Mouse (Mus musculus): Measurements from ENCODE around the gene Lgmn. TPM values are rescaled to one million over a fixed set of nuclear protein-coding genes. Genes with fewer than 3 reads are reported as not detected.

The Lgmn gene
- polyA plus RNA-seq, 1 experiment, result 40.6 TPM

GRCm38 (mm10) chr12:102395998-102396991, 43.3 kb downstream of the Lgmn start:
- no peak overlapping the region for H3K4me3 ChIP-seq (replicated peaks)
- peaks cover 94% of the 10 kb centered on the region for H3K36me3 ChIP-seq (replicated peaks; ENCODE audit: low read length)
- H3K9me3 ChIP-seq, result no peaks in the 10 kb centered on the region; the same call in 1 of the 2 replicates
- H3K4me1 ChIP-seq, result peaks cover 56% of the 10 kb centered on the region
- TF ChIP-seq FLI1 (IDR thresholded peaks at IDR 0.05; ENCODE audit: low read length), result no peak
- TF ChIP-seq GATA1 (IDR thresholded peaks at IDR 0.05; ENCODE audit: borderline replicate concordance, low read length), result no peak
- peaks cover 4% of the 10 kb centered on the region for H3K27me3 ChIP-seq (replicated peaks)

GRCm38 (mm10) chr12:102395537-102395936, 44.1 kb downstream of the Lgmn start:
- peaks cover 56% of the 10 kb centered on the region for H3K4me1 ChIP-seq
- H3K9me3 ChIP-seq, result no peaks in the 10 kb centered on the region
- TF ChIP-seq FLI1 (IDR thresholded peaks at IDR 0.05; ENCODE audit: low read length) (no peak), GATA1 (IDR thresholded peaks at IDR 0.05; ENCODE audit: borderline replicate concordance, low read length) (no peak)
- peaks cover 2% of the 10 kb centered on the region for H3K27me3 ChIP-seq (replicated peaks)
- H3K4me3 ChIP-seq (replicated peaks), result no peak overlapping the region
- peaks cover 94% of the 10 kb centered on the region for H3K36me3 ChIP-seq (replicated peaks; ENCODE audit: low read length)

- Histone ChIP-seq H3K27me3 (replicated peaks) (no peaks in the 10 kb centered on the region), H3K9me3 (no peaks in the 10 kb centered on the region), H3K36me3 (replicated peaks; ENCODE audit: low read length) (peaks cover 97% of the 10 kb centered on the region), H3K4me1 (peaks cover 62% of the 10 kb centered on the region), H3K4me3 (replicated peaks) (no peak overlapping the region)
- no peak for TF ChIP-seq FLI1 (IDR thresholded peaks at IDR 0.05; ENCODE audit: low read length)
- no peak for TF ChIP-seq GATA1 (IDR thresholded peaks at IDR 0.05; ENCODE audit: borderline replicate concordance, low read length)
These were observed 45.1 kb downstream of the Lgmn start for GRCm38 (mm10) chr12:102394496-102394895.

GRCm38 (mm10) chr12:102391982-102392381, 47.6 kb downstream of the Lgmn start:
- Histone ChIP-seq H3K27me3 (replicated peaks) (no peaks in the 10 kb centered on the region), H3K4me3 (replicated peaks) (no peak overlapping the region), H3K4me1 (peaks cover 50% of the 10 kb centered on the region), H3K36me3 (replicated peaks; ENCODE audit: low read length) (peaks cover 96% of the 10 kb centered on the region), H3K9me3 (no peaks in the 10 kb centered on the region)
- TF ChIP-seq GATA1 (IDR thresholded peaks at IDR 0.05; ENCODE audit: borderline replicate concordance, low read length) (no peak), FLI1 (IDR thresholded peaks at IDR 0.05; ENCODE audit: low read length) (no peak)

GRCm38 (mm10) chr12:102391109-102391508, 48.5 kb downstream of the Lgmn start:
- H3K9me3 ChIP-seq, result no peaks in the 10 kb centered on the region
- no peaks in the 10 kb centered on the region for H3K27me3 ChIP-seq (replicated peaks)
- H3K4me1 ChIP-seq, result peaks cover 46% of the 10 kb centered on the region
- H3K4me3 ChIP-seq (replicated peaks), result no peak overlapping the region
- peaks cover 95% of the 10 kb centered on the region for H3K36me3 ChIP-seq (replicated peaks; ENCODE audit: low read length)
- no peak for TF ChIP-seq GATA1 (IDR thresholded peaks at IDR 0.05; ENCODE audit: borderline replicate concordance, low read length)
- no peak for TF ChIP-seq FLI1 (IDR thresholded peaks at IDR 0.05; ENCODE audit: low read length)

GRCm38 (mm10) chr12:102390042-102390441, 49.6 kb downstream of the Lgmn start:
- Histone ChIP-seq H3K4me3 (replicated peaks) (no peak overlapping the region), H3K4me1 (peaks cover 36% of the 10 kb centered on the region), H3K36me3 (replicated peaks; ENCODE audit: low read length) (peaks cover 95% of the 10 kb centered on the region), H3K9me3 (no peaks in the 10 kb centered on the region), H3K27me3 (replicated peaks) (no peaks in the 10 kb centered on the region)
- no peak for TF ChIP-seq GATA1 (IDR thresholded peaks at IDR 0.05; ENCODE audit: borderline replicate concordance, low read length)
- TF ChIP-seq FLI1 (IDR thresholded peaks at IDR 0.05; ENCODE audit: low read length), result no peak

- Histone ChIP-seq H3K36me3 (replicated peaks; ENCODE audit: low read length) (peaks cover 98% of the 10 kb centered on the region), H3K4me1 (peaks cover 22% of the 10 kb centered on the region), H3K4me3 (replicated peaks) (no peak overlapping the region), H3K9me3 (no peaks in the 10 kb centered on the region), H3K27me3 (replicated peaks) (no peaks in the 10 kb centered on the region)
- TF ChIP-seq FLI1 (IDR thresholded peaks at IDR 0.05; ENCODE audit: low read length) (no peak), GATA1 (IDR thresholded peaks at IDR 0.05; ENCODE audit: borderline replicate concordance, low read length) (no peak)
These were observed 52.2 kb downstream of the Lgmn start for GRCm38 (mm10) chr12:102387219-102387917.

GRCm38 (mm10) chr12:102384819-102385218, 54.8 kb downstream of the Lgmn start:
- H3K9me3 ChIP-seq, result no peaks in the 10 kb centered on the region
- no peaks in the 10 kb centered on the region for H3K27me3 ChIP-seq (replicated peaks)
- TF ChIP-seq GATA1 (IDR thresholded peaks at IDR 0.05; ENCODE audit: borderline replicate concordance, low read length) (no peak), FLI1 (IDR thresholded peaks at IDR 0.05; ENCODE audit: low read length) (no peak)
- H3K4me3 ChIP-seq (replicated peaks), result no peak overlapping the region
- peaks cover 30% of the 10 kb centered on the region for H3K4me1 ChIP-seq
- H3K36me3 ChIP-seq (replicated peaks; ENCODE audit: low read length), result peaks cover 98% of the 10 kb centered on the region

- peaks cover 37% of the 10 kb centered on the region for H3K4me1 ChIP-seq
- no peaks in the 10 kb centered on the region for H3K27me3 ChIP-seq (replicated peaks)
- TF ChIP-seq FLI1 (IDR thresholded peaks at IDR 0.05; ENCODE audit: low read length) (no peak), GATA1 (IDR thresholded peaks at IDR 0.05; ENCODE audit: borderline replicate concordance, low read length) (no peak)
- no peak overlapping the region for H3K4me3 ChIP-seq (replicated peaks)
- H3K36me3 ChIP-seq (replicated peaks; ENCODE audit: low read length), result peaks cover 98% of the 10 kb centered on the region
- no peaks in the 10 kb centered on the region for H3K9me3 ChIP-seq
These were observed 56.3 kb downstream of the Lgmn start for GRCm38 (mm10) chr12:102383288-102383687.

- TF ChIP-seq GATA1 (IDR thresholded peaks at IDR 0.05; ENCODE audit: borderline replicate concordance, low read length) (no peak), FLI1 (IDR thresholded peaks at IDR 0.05; ENCODE audit: low read length) (no peak)
- H3K36me3 ChIP-seq (replicated peaks; ENCODE audit: low read length), result peaks cover 95% of the 10 kb centered on the region
- no peaks in the 10 kb centered on the region for H3K9me3 ChIP-seq
- H3K27me3 ChIP-seq (replicated peaks), result no peaks in the 10 kb centered on the region
- H3K4me1 ChIP-seq, result peaks cover 40% of the 10 kb centered on the region
- no peak overlapping the region for H3K4me3 ChIP-seq (replicated peaks)
These were observed 57.4 kb downstream of the Lgmn start for GRCm38 (mm10) chr12:102382180-102382579.
